Mouse (Mus musculus) adrenal gland, postnatal 4 days (tissue): ENCODE measurements around the gene Tnfsf18. TPM values are rescaled to one million over a fixed set of nuclear protein-coding genes. Genes with fewer than 3 reads are reported as not detected.

Source experiments
- total RNA-seq, 2 experiments: library from RNA; stranded (reverse); gene quantifications; 2 replicates each; pipeline ENCODE4 v1.2.3; 2021

Tnfsf18 gene
- total RNA-seq, 2 experiments from 2014 or later, result not detected

Other genes with a start within 250 kb of the Tnfsf18 start
- 100 to 1,000 TPM; 369 to 400 TPM for gene Prdx6, start 243.4 kb upstream of the Tnfsf18 start, total RNA-seq
- gene Tnfsf4, start 99.2 kb upstream of the Tnfsf18 start, total RNA-seq, result not detected